Mouse (Mus musculus) brain, adult 10 weeks (tissue): ENCODE data around the gene Gm8871. TPM values are rescaled to one million over a fixed set of nuclear protein-coding genes. Genes with fewer than 3 reads are reported as not detected.

ENCODE experiments used
- polyA plus RNA-seq: library from polyadenylated mRNA; stranded (reverse); fragments of 350-450 nt; fragmentation: Illumina TruSeq; extraction: RNeasy Lipid Tissue Mini Kit (QIAGEN cat#74804); gene quantifications from one replicate; pipeline ENCODE4 v1.2.3, GENCODE M21; 2015; ENCODE audit warnings: low read depth, low replicate concordance

The Gm8871 gene
- not detected for polyA plus RNA-seq

DNA sequence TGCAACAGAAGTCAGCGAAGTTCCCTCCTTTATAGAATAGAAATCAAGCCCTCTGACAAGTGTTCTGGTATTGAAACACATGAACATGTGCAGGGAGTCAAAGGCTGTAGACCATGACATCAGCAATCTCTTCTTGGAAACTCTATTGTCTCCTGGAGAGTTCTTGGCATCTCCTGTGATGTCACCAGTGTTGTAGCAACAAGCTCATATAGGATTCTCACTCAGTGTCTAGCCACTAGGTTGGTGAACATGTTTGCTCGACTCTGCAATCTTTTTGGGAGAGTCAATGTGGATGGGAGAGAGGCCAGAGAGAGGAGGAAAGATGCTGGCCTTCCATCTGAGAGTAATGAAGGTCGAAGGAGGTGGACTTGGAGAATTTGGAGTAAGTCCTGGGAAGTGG is at the start of gene Gm8871, which contains the start of gene Gm8857:
Gm8871 (plus strand) TSS at position 301 of the 400 bp plus-strand sequence.
Gm8857 (plus strand) TSS at position 303 of the 400 bp plus-strand sequence.

Other genes starting within 250 kb of the Gm8871 start
- not detected for gene Gm8857, start within 50 bp of the Gm8871 start, polyA plus RNA-seq
- not detected for gene Gm8879, start 179.8 kb downstream of the Gm8871 start, polyA plus RNA-seq
- not detected for gene Gm5861, start 235.3 kb downstream of the Gm8871 start, polyA plus RNA-seq